Mouse (Mus musculus) v-Abl transformed pro-B cells (cell line): Measurements from ENCODE around the gene Scgb1c1.

Source experiments
- in situ Hi-C, 2 experiments: fragments of 400-800 bp; cut with MboI; formaldehyde crosslinking; loops; one replicate each; pipeline ENCODE4 v1.15.1; 2025; ENCODE audit not compliant: unreplicated experiment in 2 of 2

Gene Scgb1c1

GRCm38 (mm10) chr7:140839556-140839955 lies 5.8 kb upstream of the Scgb1c1 start:
- in situ Hi-C loops, result loop anchor here (10.0 to 25.0 kb wide), 2 partner anchors 755 to 823 kb away; partner anchors contain the start of genes Caly (in 1 of the 2) and Muc6 (in 1 of the 2)

GRCm38 (mm10) chr7:140840750-140841735 lies 4.3 kb upstream of the Scgb1c1 start:
- in situ Hi-C loops, result loop anchor here (5.0 to 25.0 kb wide), 7 partner anchors 61 to 821 kb away; partner anchors contain the start of genes Cox8b (in 2 of the 2) and Muc6 (in 1 of the 2)

GRCm38 (mm10) chr7:140843806-140844205 lies 1.5 kb upstream of the Scgb1c1 start:
- in situ Hi-C loops, result loop anchor here (5.0 to 25.0 kb wide), 7 partner anchors 58 to 818 kb away; partner anchors contain the start of genes Cox8b (in 2 of the 2) and Muc6 (in 1 of the 2)

GRCm38 (mm10) chr7:140845683-140846082 lies 336 bp downstream of the Scgb1c1 start:
- in situ Hi-C loops, result loop anchor here in 1 of 2 experiments (10.0 to 25.0 kb wide), 2 partner anchors 519 to 817 kb away; partner anchors contain the start of gene Muc6

- in situ Hi-C loops, result loop anchor here in 1 of 2 experiments (10.0 to 25.0 kb wide), 2 partner anchors 518 to 816 kb away; partner anchors contain the start of gene Muc6
These were observed 1.3 kb downstream of the Scgb1c1 start for GRCm38 (mm10) chr7:140846676-140847075.

- in situ Hi-C loops, result loop anchor here in 1 of 2 experiments (10.0 to 25.0 kb wide), 2 partner anchors 517 to 814 kb away; partner anchors contain the start of gene Muc6
These were observed 2.6 kb downstream of the Scgb1c1 start, which contains the start of gene Odf3 for GRCm38 (mm10) chr7:140847755-140848580. Gene Odf3 (plus strand): TSS chr7:140847805.

GRCm38 (mm10) chr7:140848591-140848990 lies 3.2 kb downstream of the Scgb1c1 start:
- in situ Hi-C loops, result loop anchor here in 1 of 2 experiments (10.0 to 25.0 kb wide), 2 partner anchors 516 to 814 kb away; partner anchors contain the start of gene Muc6

GRCm38 (mm10) chr7:140851916-140852315 lies 6.6 kb downstream of the Scgb1c1 start:
- in situ Hi-C loops, result loop anchor here in 1 of 2 experiments (25.0 kb wide), 1 partner anchor 1440 kb away; no protein-coding TSS in a partner anchor

GRCm38 (mm10) chr7:140853386-140853785 lies 8.0 kb downstream of the Scgb1c1 start:
- in situ Hi-C loops, result loop anchor here in 1 of 2 experiments (25.0 kb wide), 1 partner anchor 1441 kb away; no protein-coding TSS in a partner anchor

GRCm38 (mm10) chr7:140854483-140854882 lies 9.1 kb downstream of the Scgb1c1 start:
- in situ Hi-C loops, result loop anchor here in 1 of 2 experiments (25.0 kb wide), 1 partner anchor 1442 kb away; no protein-coding TSS in a partner anchor

GRCm38 (mm10) chr7:140855181-140855580 lies 9.8 kb downstream of the Scgb1c1 start:
- in situ Hi-C loops, result loop anchor here in 1 of 2 experiments (25.0 kb wide), 1 partner anchor 1443 kb away; no protein-coding TSS in a partner anchor

GRCm38 (mm10) chr7:140855860-140856784 lies 10.8 kb downstream of the Scgb1c1 start, which contains the start of gene Gm45785:
Gene Gm45785 (minus strand): TSS chr7:140856331.
- in situ Hi-C loops, result loop anchor here in 1 of 2 experiments (25.0 kb wide), 1 partner anchor 1444 kb away; no protein-coding TSS in a partner anchor

GRCm38 (mm10) chr7:140856785-140857549 lies 11.6 kb downstream of the Scgb1c1 start, which contains the start of gene Ric8a:
Gene Ric8a (plus strand): TSS chr7:140856957.
- in situ Hi-C loops, result loop anchor here in 1 of 2 experiments (25.0 kb wide), 1 partner anchor 1445 kb away; no protein-coding TSS in a partner anchor

GRCm38 (mm10) chr7:140857550-140858505 lies 12.5 kb downstream of the Scgb1c1 start, which contains the start of gene Bet1l:
Gene Bet1l (minus strand): TSS chr7:140857577.
- in situ Hi-C loops, result loop anchor here in 1 of 2 experiments (25.0 kb wide), 1 partner anchor 1446 kb away; no protein-coding TSS in a partner anchor

- in situ Hi-C loops, result loop anchor here in 1 of 2 experiments (25.0 kb wide), 1 partner anchor 1446 kb away; no protein-coding TSS in a partner anchor
These were observed 13.4 kb downstream of the Scgb1c1 start for GRCm38 (mm10) chr7:140858746-140859145.

- in situ Hi-C loops, result loop anchor here in 1 of 2 experiments (25.0 kb wide), 1 partner anchor 1448 kb away; no protein-coding TSS in a partner anchor
These were observed 14.7 kb downstream of the Scgb1c1 start for GRCm38 (mm10) chr7:140859997-140860396.
